Mouse (Mus musculus): ENCODE results near the gene Gm13272. TPM values are rescaled to one million over a fixed set of nuclear protein-coding genes. Genes with fewer than 3 reads are reported as not detected.
"Not testable (repeated sequence)": the region's sequence is repeated elsewhere in the genome, so short reads cannot be mapped to it uniquely, and the experiment has no call there.

Gm13272 gene
- total RNA-seq, 2 experiments from 2014 or later = not detected

DNA sequence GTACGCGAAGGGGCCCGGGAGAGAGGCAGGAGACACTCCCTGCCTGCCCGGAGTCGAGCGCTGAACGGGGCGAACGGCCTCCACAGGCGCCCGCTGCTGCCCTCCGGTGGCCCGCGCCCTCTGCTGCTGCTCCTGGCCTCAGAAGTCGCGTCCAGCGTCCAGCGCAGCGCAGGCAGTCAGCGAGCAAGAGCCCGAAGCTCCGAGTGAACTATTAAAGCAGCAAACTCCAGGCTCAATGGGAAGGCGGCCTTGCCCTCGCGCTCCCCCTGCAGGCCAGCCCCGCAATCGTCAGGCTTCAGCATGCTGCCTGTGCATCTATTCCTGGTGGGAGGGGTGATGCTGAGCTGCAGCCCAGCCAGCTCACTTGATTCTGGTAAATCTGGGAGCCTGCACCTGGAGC lies 5.8 kb downstream of the Gm13272 start, which contains the start of gene Gm13276:
Gm13276 (plus strand) TSS at position 301 of the 400 bp plus-strand sequence.
- not testable (repeated sequence) for DNase-seq

- peak; percentile 68 for DNase-seq
Observed at GRCm38 (mm10) chr4:88788402-88788801, 8.8 kb downstream of the Gm13272 start, which contains the start of gene Gm13277. Gene Gm13277 (plus strand): TSS chr4:88788632.

DNA sequence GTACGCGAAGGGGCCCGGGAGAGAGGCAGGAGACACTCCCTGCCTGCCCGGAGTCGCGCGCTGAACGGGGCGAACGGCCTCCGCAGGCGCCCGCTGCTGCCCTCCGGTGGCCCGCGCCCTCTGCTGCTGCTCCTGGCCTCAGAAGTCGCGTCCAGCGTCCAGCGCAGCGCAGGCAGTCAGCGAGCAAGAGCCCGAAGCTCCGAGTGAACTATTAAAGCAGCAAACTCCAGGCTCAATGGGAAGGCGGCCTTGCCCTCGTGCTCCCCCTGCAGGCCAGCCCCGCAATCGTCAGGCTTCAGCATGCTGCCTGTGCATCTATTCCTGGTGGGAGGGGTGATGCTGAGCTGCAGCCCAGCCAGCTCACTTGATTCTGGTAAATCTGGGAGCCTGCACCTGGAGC lies 11.6 kb downstream of the Gm13272 start, which contains the start of gene Gm13278:
Gm13278 (plus strand) TSS at position 301 of the 400 bp plus-strand sequence.
- not testable (repeated sequence) for DNase-seq

DNA sequence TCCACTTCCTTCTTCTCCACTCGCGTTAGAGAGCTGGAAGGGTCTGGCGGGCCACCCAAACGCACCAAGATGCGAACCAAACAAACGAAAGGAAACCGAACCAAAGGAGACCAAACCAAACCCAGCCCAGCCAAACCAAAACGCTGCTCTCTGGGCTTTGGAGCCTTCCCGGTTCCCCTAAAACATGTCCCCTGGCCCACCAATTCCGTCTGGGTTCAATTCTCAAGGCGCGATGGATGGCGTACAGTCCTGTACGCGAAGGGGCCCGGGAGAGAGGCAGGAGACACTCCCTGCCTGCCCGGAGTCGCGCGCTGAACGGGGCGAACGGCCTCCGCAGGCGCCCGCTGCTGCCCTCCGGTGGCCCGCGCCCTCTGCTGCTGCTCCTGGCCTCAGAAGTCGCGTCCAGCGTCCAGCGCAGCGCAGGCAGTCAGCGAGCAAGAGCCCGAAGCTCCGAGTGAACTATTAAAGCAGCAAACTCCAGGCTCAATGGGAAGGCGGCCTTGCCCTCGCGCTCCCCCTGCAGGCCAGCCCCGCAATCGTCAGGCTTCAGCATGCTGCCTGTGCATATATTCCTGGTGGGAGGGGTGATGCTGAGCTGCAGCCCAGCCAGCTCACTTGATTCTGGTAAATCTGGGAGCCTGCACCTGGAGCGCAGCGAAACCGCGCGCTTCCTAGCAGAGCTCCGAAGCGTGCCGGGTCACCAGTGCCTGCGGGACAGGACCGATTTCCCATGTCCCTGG lies 14.5 kb downstream of the Gm13272 start, which contains the start of gene Gm13275:
Gm13275 (plus strand) TSS at position 552 of the 740 bp plus-strand sequence.
- peak; percentile 39 for DNase-seq

- not testable (repeated sequence) for DNase-seq
Observed at GRCm38 (mm10) chr4:88797097-88797496, 17.4 kb downstream of the Gm13272 start, which contains the start of gene Gm13279. Gene Gm13279 (plus strand): TSS chr4:88797397.

DNA sequence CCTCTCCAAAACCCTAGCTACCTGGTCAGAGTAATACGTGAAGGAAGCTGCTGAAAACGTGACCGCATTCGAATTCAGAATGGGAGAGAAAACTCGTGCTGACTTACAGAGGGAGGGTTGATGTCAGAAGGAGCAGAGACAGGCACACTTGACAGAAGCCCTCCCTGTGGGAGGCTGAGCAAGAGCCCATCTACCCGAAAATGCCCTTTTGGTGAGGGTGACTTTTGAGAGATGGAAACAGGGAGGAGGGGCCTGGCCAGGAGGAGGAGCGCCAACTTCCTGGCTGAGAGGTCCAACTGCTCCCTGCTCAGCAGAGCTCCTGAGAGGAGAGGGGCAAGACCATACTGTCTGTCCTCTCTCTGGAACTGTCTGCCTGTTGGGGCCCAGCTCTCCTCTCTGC lies 19.7 kb downstream of the Gm13272 start, which contains the start of gene Gm13285:
Gm13285 (plus strand) TSS at position 301 of the 400 bp plus-strand sequence.
- DNase-seq = not testable (repeated sequence)

- not testable (repeated sequence) for DNase-seq
Observed at GRCm38 (mm10) chr4:88802954-88803353, 23.3 kb downstream of the Gm13272 start, which contains the start of gene Gm13287. Gene Gm13287 (plus strand): TSS chr4:88803254.

DNA sequence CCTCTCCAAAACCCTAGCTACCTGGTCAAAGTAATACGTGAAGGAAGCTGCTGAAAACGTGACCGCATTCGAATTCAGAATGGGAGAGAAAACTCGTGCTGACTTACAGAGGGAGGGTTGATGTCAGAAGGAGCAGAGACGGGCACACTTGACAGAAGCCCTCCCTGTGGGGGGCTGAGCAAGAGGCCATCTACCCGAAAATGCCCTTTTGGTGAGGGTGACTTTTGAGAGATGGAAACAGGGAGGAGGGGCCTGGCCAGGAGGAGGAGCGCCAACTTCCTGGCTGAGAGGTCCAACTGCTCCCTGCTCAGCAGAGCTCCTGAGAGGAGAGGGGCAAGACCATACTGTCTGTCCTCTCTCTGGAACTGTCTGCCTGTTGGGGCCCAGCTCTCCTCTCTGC lies 25.6 kb downstream of the Gm13272 start, which contains the start of gene Gm13288:
Gm13288 (plus strand) TSS at position 301 of the 400 bp plus-strand sequence.
- DNase-seq = not testable (repeated sequence)

DNA sequence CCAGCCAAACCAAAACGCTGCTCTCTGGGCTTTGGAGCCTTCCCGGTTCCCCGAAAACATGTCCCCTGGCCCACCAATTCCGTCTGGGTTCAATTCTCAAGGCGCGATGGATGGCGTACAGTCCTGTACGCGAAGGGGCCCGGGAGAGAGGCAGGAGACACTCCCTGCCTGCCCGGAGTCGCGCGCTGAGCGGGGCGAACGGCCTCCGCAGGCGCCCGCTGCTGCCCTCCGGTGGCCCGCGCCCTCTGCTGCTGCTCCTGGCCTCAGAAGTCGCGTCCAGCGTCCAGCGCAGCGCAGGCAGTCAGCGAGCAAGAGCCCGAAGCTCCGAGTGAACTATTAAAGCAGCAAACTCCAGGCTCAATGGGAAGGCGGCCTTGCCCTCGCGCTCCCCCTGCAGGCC lies 26.1 kb downstream of the Gm13272 start:
- DNase-seq = peak; percentile 9

- DNase-seq = no peak
Observed at GRCm38 (mm10) chr4:88815928-88816327, 36.3 kb downstream of the Gm13272 start, which contains the start of gene Ifna7. Gene Ifna7 (plus strand): TSS chr4:88816228.

DNA sequence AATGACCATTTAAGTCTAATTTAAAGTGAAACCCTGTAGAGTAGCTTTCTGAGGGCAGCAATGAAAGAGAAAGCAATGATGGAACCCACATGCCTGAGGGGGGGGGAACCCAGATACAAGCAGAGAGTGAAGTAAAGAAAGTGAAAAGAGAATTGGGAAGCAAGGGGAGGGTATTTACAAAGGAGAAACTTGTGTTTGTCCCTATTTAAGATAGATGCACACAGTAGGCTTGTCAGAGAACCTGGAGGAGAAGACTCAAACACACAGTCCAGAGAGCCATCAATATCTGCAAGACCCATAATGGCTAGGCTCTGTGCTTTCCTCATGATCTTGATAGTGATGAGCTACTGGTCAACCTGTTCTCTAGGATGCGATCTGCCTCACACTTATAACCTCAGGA lies 40.0 kb downstream of the Gm13272 start, which contains the start of gene Ifna11:
Ifna11 (plus strand) TSS at position 301 of the 400 bp plus-strand sequence.
- DNase-seq = no peak

- DNase-seq = no peak
Observed at GRCm38 (mm10) chr4:88822995-88823394, 43.3 kb downstream of the Gm13272 start.

DNA sequence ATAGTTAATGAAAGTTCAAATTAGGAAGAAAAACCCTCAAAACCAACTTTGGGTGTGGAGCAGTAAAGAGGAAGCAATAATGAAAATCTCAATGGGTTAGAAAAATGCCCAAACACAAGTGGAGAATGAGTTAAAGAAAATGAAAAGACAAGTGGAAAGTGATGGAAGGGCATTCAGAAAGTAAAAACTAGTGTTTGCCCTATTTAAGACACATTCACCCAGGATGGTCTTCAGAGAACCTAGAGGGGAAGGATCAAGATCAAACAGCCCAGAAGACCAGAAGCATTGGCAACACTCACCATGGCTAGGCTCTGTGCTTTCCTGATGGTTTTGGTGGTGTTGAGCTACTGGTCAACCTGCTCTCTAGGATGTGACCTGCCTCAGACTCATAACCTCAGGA lies 47.5 kb downstream of the Gm13272 start, which contains the start of gene Ifna6:
Ifna6 (plus strand) TSS at position 301 of the 400 bp plus-strand sequence.
- not testable (repeated sequence) for DNase-seq

Other genes starting within 250 kb of the Gm13272 start
- gene Ifna15, start 221.6 kb upstream of the Gm13272 start, total RNA-seq (2021) = not detected
- gene Ifna14, start 208.1 kb upstream of the Gm13272 start, total RNA-seq (2021) = not detected
- not detected for gene Ifna9, start 187.5 kb upstream of the Gm13272 start, total RNA-seq (2021)
- not detected for gene Ifna12, start 176.5 kb upstream of the Gm13272 start, total RNA-seq (2021)
- not detected for gene C87499, start 145.4 kb upstream of the Gm13272 start, total RNA-seq (2021)
- gene Ifna13, start 135.4 kb upstream of the Gm13272 start, total RNA-seq (2021) = not detected
- gene Ifna16, start 102.9 kb upstream of the Gm13272 start, total RNA-seq (2021) = not detected
- gene Ifna2, start 95.9 kb upstream of the Gm13272 start, total RNA-seq (2021) = not detected
- gene Ifnab, start 88.5 kb upstream of the Gm13272 start, total RNA-seq (2021) = not detected
- under 1 TPM; 0.26 to 0.43 TPM for gene Gm26566, start 58.0 kb upstream of the Gm13272 start, total RNA-seq (2021)
- gene Klhl9, start 57.4 kb upstream of the Gm13272 start, total RNA-seq (2021) = 10 to 100 TPM; 45.1 to 47.2 TPM
- not detected for gene Gm13271, start 25.0 kb upstream of the Gm13272 start, total RNA-seq (2021)
- gene Gm13283, start 19.7 kb upstream of the Gm13272 start, total RNA-seq (2021) = not detected
- not detected for gene Gm13290, start 6.0 kb upstream of the Gm13272 start, total RNA-seq (2021)
- not detected for gene Gm13289, start 2.9 kb upstream of the Gm13272 start, total RNA-seq (2021)
- not detected for gene Ifnz, start 2.3 kb downstream of the Gm13272 start, total RNA-seq (2021)
- gene Gm13276, start 5.9 kb downstream of the Gm13272 start, total RNA-seq (2021) = not detected
- not detected for gene Gm13277, start 8.8 kb downstream of the Gm13272 start, total RNA-seq (2021)
- not detected for gene Gm13278, start 11.7 kb downstream of the Gm13272 start, total RNA-seq (2021)
- gene Gm13275, start 14.6 kb downstream of the Gm13272 start, total RNA-seq (2021) = not detected
- not detected for gene Gm13279, start 17.5 kb downstream of the Gm13272 start, total RNA-seq (2021)
- not detected for gene Gm13285, start 19.8 kb downstream of the Gm13272 start, total RNA-seq (2021)
- gene Gm13287, start 23.4 kb downstream of the Gm13272 start, total RNA-seq (2021) = not detected
- not detected for gene Gm13288, start 25.7 kb downstream of the Gm13272 start, total RNA-seq (2021)
- gene Ifna7, start 36.4 kb downstream of the Gm13272 start, total RNA-seq (2021) = not detected
- gene Ifna11, start 40.1 kb downstream of the Gm13272 start, total RNA-seq (2021) = not detected
- gene Ifna6, start 47.6 kb downstream of the Gm13272 start, total RNA-seq (2021) = not detected
- not detected for gene Ifna5, start 55.7 kb downstream of the Gm13272 start, total RNA-seq (2021)
- gene Ifna4, start 62.0 kb downstream of the Gm13272 start, total RNA-seq (2021) = not detected
- not detected for gene Ifna1, start 70.2 kb downstream of the Gm13272 start, total RNA-seq (2021)
- not detected for gene Ifne, start 100.4 kb downstream of the Gm13272 start, total RNA-seq (2021)